Mouse (Mus musculus) left cerebral cortex, postnatal 36 days (tissue): Measurements from ENCODE around the gene Mcpt4. TPM values are rescaled to one million over a fixed set of nuclear protein-coding genes. Genes with fewer than 3 reads are reported as not detected.

Experiments used
- microRNA-seq: library from miRNA; unstranded; fragments of <30 nt; microRNA quantifications from one replicate; pipeline ENCODE4 v1.2.0, GENCODE M21; 2022
- total RNA-seq, 2 experiments: library from RNA; stranded (reverse); gene quantifications; 2 replicates each; pipeline ENCODE4 v1.2.3; 2021

Mcpt4 gene
- total RNA-seq, 2 experiments from 2014 or later = not detected

Small RNAs within 50 kb of the gene (microRNA-seq; reads per million reads assigned to microRNA genes)
- gene Mir6949 = not detected

Other genes with a start within 250 kb of the Mcpt4 start
- 1 to 10 TPM; 1.8 TPM for gene Nfatc4, start 239.2 kb downstream of the Mcpt4 start, total RNA-seq
- 1 to 10 TPM; 7.9 to 9.5 TPM for gene Nynrin, start 208.3 kb downstream of the Mcpt4 start, total RNA-seq
- gene Cbln3, start 177.9 kb downstream of the Mcpt4 start, total RNA-seq = under 1 TPM; 0.29 to 0.49 TPM
- 10 to 100 TPM; 11.4 to 12.7 TPM for gene Khnyn, start 177.4 kb downstream of the Mcpt4 start, total RNA-seq
- 100 to 1,000 TPM in 1 of 2 experiments, 10 to 100 TPM in 1; 89.7 to 104 TPM for gene Sdr39u1, start 162.0 kb downstream of the Mcpt4 start, total RNA-seq
- not detected for gene Cma1, start 117.6 kb downstream of the Mcpt4 start, total RNA-seq
- gene Cma2, start 111.3 kb downstream of the Mcpt4 start, total RNA-seq = not detected
- not detected for gene Mcpt1, start 44.3 kb downstream of the Mcpt4 start, total RNA-seq
- not detected for gene Mcpt9, start 31.8 kb downstream of the Mcpt4 start, total RNA-seq
- not detected for gene Mcpt2, start 20.3 kb downstream of the Mcpt4 start, total RNA-seq
- not detected for gene Mcpt8, start 23.0 kb upstream of the Mcpt4 start, total RNA-seq
- not detected for gene Ctsg, start 40.3 kb upstream of the Mcpt4 start, total RNA-seq
- gene Gzme, start 58.3 kb upstream of the Mcpt4 start, total RNA-seq = not detected
- gene Gzmd, start 70.3 kb upstream of the Mcpt4 start, total RNA-seq = not detected
- not detected for gene Gzmg, start 97.3 kb upstream of the Mcpt4 start, total RNA-seq
- gene Gzmn, start 112.3 kb upstream of the Mcpt4 start, total RNA-seq = not detected
- not detected for gene Gzmf, start 149.1 kb upstream of the Mcpt4 start, total RNA-seq
- gene Gzmc, start 172.3 kb upstream of the Mcpt4 start, total RNA-seq = not detected
- not detected for gene Gzmb, start 199.9 kb upstream of the Mcpt4 start, total RNA-seq